Mouse (Mus musculus) right cerebral cortex, postnatal 4 days (tissue): ENCODE data around the gene Tdrd9.
A peak's percentile ranks its signal among the peaks of the same experiment; 100 is the strongest.
"Not testable (repeated sequence)": the region's sequence is repeated elsewhere in the genome, so short reads cannot be mapped to it uniquely, and the experiment has no call there.

Source experiments
- DNase-seq: peaks from one replicate; pipeline ENCODE4 v3.0.0-alpha.2; 2022

Tdrd9 gene

GRCm38 (mm10) chr12:111971231-111971686, at the start of gene Tdrd9:
Tdrd9 (plus strand) TSS chr12:111971559.
- no peak for DNase-seq

GRCm38 (mm10) chr12:111923117-111923516, 48.2 kb upstream of the Tdrd9 start:
- DNase-seq = no peak

- no peak for DNase-seq
These were observed 44.0 kb upstream of the Tdrd9 start for GRCm38 (mm10) chr12:111927338-111927737.

GRCm38 (mm10) chr12:111928411-111928966, 42.9 kb upstream of the Tdrd9 start:
- no peak for DNase-seq

GRCm38 (mm10) chr12:111931411-111932025, 39.8 kb upstream of the Tdrd9 start:
- DNase-seq = no peak

GRCm38 (mm10) chr12:111932513-111932912, 38.8 kb upstream of the Tdrd9 start:
- no peak for DNase-seq

GRCm38 (mm10) chr12:111933032-111933704, 38.2 kb upstream of the Tdrd9 start:
- DNase-seq = no peak

- DNase-seq = no peak
These were observed 37.4 kb upstream of the Tdrd9 start for GRCm38 (mm10) chr12:111933971-111934370.

GRCm38 (mm10) chr12:111936706-111937550, 34.4 kb upstream of the Tdrd9 start:
- DNase-seq = peak; percentile 58

GRCm38 (mm10) chr12:111938623-111939177, 32.7 kb upstream of the Tdrd9 start:
- no peak for DNase-seq

GRCm38 (mm10) chr12:111943421-111944064, 27.8 kb upstream of the Tdrd9 start:
- DNase-seq = no peak

GRCm38 (mm10) chr12:111944065-111944987, 27.0 kb upstream of the Tdrd9 start:
- DNase-seq = not testable (repeated sequence)

- DNase-seq = no peak
These were observed 26.2 kb upstream of the Tdrd9 start for GRCm38 (mm10) chr12:111945115-111945514.

- DNase-seq = not testable (repeated sequence)
These were observed 25.3 kb upstream of the Tdrd9 start for GRCm38 (mm10) chr12:111945765-111946655.

GRCm38 (mm10) chr12:111946716-111947115, 24.6 kb upstream of the Tdrd9 start:
- no peak for DNase-seq

- no peak for DNase-seq
These were observed 20.9 kb upstream of the Tdrd9 start for GRCm38 (mm10) chr12:111950486-111950885.

GRCm38 (mm10) chr12:111951701-111952100, 19.7 kb upstream of the Tdrd9 start:
- DNase-seq = no peak

GRCm38 (mm10) chr12:111956173-111956572, 15.2 kb upstream of the Tdrd9 start:
- DNase-seq = no peak

- DNase-seq = peak; percentile 68
These were observed 13.1 kb upstream of the Tdrd9 start for GRCm38 (mm10) chr12:111958101-111958865.
